Mouse (Mus musculus) heart, embryonic 13.5 days (tissue): ENCODE measurements at regions not wholly inside any gene's neighbourhood (a gene's known extent, or its start where the extent isn't known, plus 50 kb on each side); places are given as distances from the start of the nearest gene placed in this dataset.

Experiments used
- ATAC-seq: fragments of 200-750 bp; cut with Nextera tagmentation; 2 replicates; pipeline ENCODE4 v1.8.0; 2017; ENCODE audit warnings: moderate TSS enrichment; ENCODE audit not compliant: insufficient number of reproducible peaks, low FRiP score, low TSS enrichment; ENCODE audit errors: extremely low read depth
- H3K27ac ChIP-seq: fragments of 300-500 bp; sonication (generic); replicated peaks from 2 replicates; pipeline ENCODE4 v1.5.1; 2015; ENCODE audit warnings: moderate library complexity, mild to moderate bottlenecking, inconsistent platforms
- H3K27me3 ChIP-seq: fragments of 300-500 bp; sonication (generic); replicated peaks from 2 replicates; pipeline ENCODE4 v1.6.1; 2015; ENCODE audit warnings: mild to moderate bottlenecking, inconsistent platforms
- H3K36me3 ChIP-seq: fragments of 300-500 bp; sonication (generic); 2 replicates; pipeline ENCODE4 v1.6.1; 2015; ENCODE audit warnings: mild to moderate bottlenecking, inconsistent platforms
- H3K4me1 ChIP-seq: fragments of 300-500 bp; sonication (generic); 2 replicates; pipeline ENCODE4 v1.6.1; 2015; ENCODE audit warnings: inconsistent platforms
- H3K4me2 ChIP-seq: fragments of 300-500 bp; sonication (generic); 2 replicates; pipeline ENCODE4 v1.6.1; 2015; ENCODE audit warnings: inconsistent platforms, mild to moderate bottlenecking, moderate library complexity
- H3K4me3 ChIP-seq: fragments of 300-500 bp; sonication (generic); 2 replicates; pipeline ENCODE4 v1.5.1; 2015; ENCODE audit warnings: moderate library complexity, mild to moderate bottlenecking, inconsistent platforms
- H3K9ac ChIP-seq: fragments of 300-500 bp; sonication (generic); 2 replicates; pipeline ENCODE4 v1.6.1; 2015; ENCODE audit warnings: inconsistent platforms, mild to moderate bottlenecking, moderate library complexity
- H3K9me3 ChIP-seq: fragments of 300-500 bp; sonication (generic); 2 replicates; pipeline ENCODE4 v1.6.1; 2016; ENCODE audit warnings: inconsistent platforms
- WGBS: fragments of 180-500 bp; shearing (Covaris S2); methylation state at CpG from one replicate; pipeline ENCODE4 v1.1.7; 2015; ENCODE audit warnings: mixed read lengths; 5-methylcytosine and 5-hydroxymethylcytosine counted together

- ATAC-seq: no peak
- H3K9me3 ChIP-seq: no peaks in the 10 kb centered on the region
- no peaks in the 10 kb centered on the region for H3K27me3 ChIP-seq
- no peak overlapping the region for H3K9ac ChIP-seq
- no peaks in the 10 kb centered on the region for H3K36me3 ChIP-seq
- no peak overlapping the region for H3K27ac ChIP-seq
- H3K4me1 ChIP-seq: peaks cover 35% of the 10 kb centered on the region
- H3K4me2 ChIP-seq: no peak overlapping the region
- H3K4me3 ChIP-seq: no peak overlapping the region
- 64% methylated on average over 13 of the region's 13 CpGs for WGBS
These were observed 71.2 kb upstream of the Klf7 start for GRCm38 (mm10) chr1:64193150-64193838.

GRCm38 (mm10) chr1:64192736-64193135 lies 70.7 kb upstream of the Klf7 start:
- Histone ChIP-seq H3K4me3 (no peak overlapping the region), H3K4me1 (peaks cover 35% of the 10 kb centered on the region), H3K9me3 (no peaks in the 10 kb centered on the region), H3K36me3 (no peaks in the 10 kb centered on the region), H3K27me3 (no peaks in the 10 kb centered on the region), H3K9ac (no peak overlapping the region), H3K27ac (no peak overlapping the region), H3K4me2 (no peak overlapping the region)
- 68% methylated on average over 3 of the region's 3 CpGs for WGBS
- no peak for ATAC-seq

GRCm38 (mm10) chr1:64191242-64192220 lies 69.4 kb upstream of the Klf7 start:
- no peak overlapping the region for H3K9ac ChIP-seq
- H3K4me1 ChIP-seq: peaks cover 33% of the 10 kb centered on the region
- 73% methylated on average over 11 of the region's 11 CpGs for WGBS
- H3K36me3 ChIP-seq: no peaks in the 10 kb centered on the region
- H3K4me3 ChIP-seq: no peak overlapping the region
- no peak overlapping the region for H3K27ac ChIP-seq
- H3K4me2 ChIP-seq: no peak overlapping the region
- H3K27me3 ChIP-seq: no peaks in the 10 kb centered on the region
- no peak for ATAC-seq
- H3K9me3 ChIP-seq: no peaks in the 10 kb centered on the region

GRCm38 (mm10) chr1:64190705-64191104 lies 68.6 kb upstream of the Klf7 start:
- Histone ChIP-seq H3K9ac (no peak overlapping the region), H3K27me3 (no peaks in the 10 kb centered on the region)

GRCm38 (mm10) chr1:64190097-64190496 lies 68.0 kb upstream of the Klf7 start:
- Histone ChIP-seq H3K9me3 (peaks cover 6% of the 10 kb centered on the region), H3K4me3 (no peak overlapping the region), H3K27me3 (no peaks in the 10 kb centered on the region), H3K4me1 (peaks cover 19% of the 10 kb centered on the region), H3K36me3 (no peaks in the 10 kb centered on the region), H3K4me2 (no peak overlapping the region), H3K9ac (no peak overlapping the region), H3K27ac (no peak overlapping the region)
- ATAC-seq: no peak
- 25% methylated on average over 5 of the region's 5 CpGs for WGBS

More at GRCm38 (mm10) chr1:64190705-64191104, 68.6 kb upstream of the Klf7 start:
- WGBS: 77% methylated on average over 4 of the region's 4 CpGs
- ATAC-seq: no peak
- Histone ChIP-seq H3K36me3 (no peaks in the 10 kb centered on the region), H3K4me2 (no peak overlapping the region), H3K4me3 (no peak overlapping the region), H3K9me3 (peaks cover 1% of the 10 kb centered on the region; the same call in 1 of the 2 replicates), H3K27ac (no peak overlapping the region), H3K4me1 (peaks cover 25% of the 10 kb centered on the region)

GRCm38 (mm10) chr1:64189471-64189870 lies 67.4 kb upstream of the Klf7 start:
- Histone ChIP-seq H3K9me3 (peaks cover 6% of the 10 kb centered on the region), H3K27ac (no peak overlapping the region), H3K4me2 (no peak overlapping the region), H3K4me1 (peaks cover 13% of the 10 kb centered on the region), H3K4me3 (no peak overlapping the region), H3K9ac (no peak overlapping the region), H3K27me3 (no peaks in the 10 kb centered on the region), H3K36me3 (no peaks in the 10 kb centered on the region)
- WGBS: 32% methylated on average over 6 of the region's 6 CpGs
- ATAC-seq: no peak

- no peaks in the 10 kb centered on the region for H3K36me3 ChIP-seq
- WGBS: 74% methylated on average over 11 of the region's 11 CpGs
- peaks cover 13% of the 10 kb centered on the region for H3K4me1 ChIP-seq
- no peak for ATAC-seq
- H3K27ac ChIP-seq: no peak overlapping the region
- H3K9me3 ChIP-seq: peaks cover 6% of the 10 kb centered on the region
- no peaks in the 10 kb centered on the region for H3K27me3 ChIP-seq
- no peak overlapping the region for H3K4me3 ChIP-seq
- H3K9ac ChIP-seq: no peak overlapping the region
- H3K4me2 ChIP-seq: no peak overlapping the region
These were observed 65.9 kb upstream of the Klf7 start for GRCm38 (mm10) chr1:64187796-64188513.

- 61% methylated on average over 4 of the region's 4 CpGs for WGBS
- Histone ChIP-seq H3K27ac (no peak overlapping the region), H3K4me1 (no peaks in the 10 kb centered on the region)
These were observed 51.6 kb upstream of the Klf7 start for GRCm38 (mm10) chr1:64173708-64174107.

GRCm38 (mm10) chr1:64172122-64172521 lies 50.0 kb upstream of the Klf7 start:
- WGBS: 66% methylated on average over 2 of the region's 2 CpGs
- Histone ChIP-seq H3K4me1 (no peaks in the 10 kb centered on the region), H3K27me3 (no peaks in the 10 kb centered on the region), H3K27ac (no peak overlapping the region), H3K4me3 (no peak overlapping the region), H3K4me2 (no peak overlapping the region), H3K9ac (no peak overlapping the region), H3K36me3 (no peaks in the 10 kb centered on the region), H3K9me3 (no peaks in the 10 kb centered on the region)
- ATAC-seq: no peak

More at GRCm38 (mm10) chr1:64173708-64174107, 51.6 kb upstream of the Klf7 start:
- no peak overlapping the region for H3K4me3 ChIP-seq
- no peak overlapping the region for H3K9ac ChIP-seq
- H3K27me3 ChIP-seq: no peaks in the 10 kb centered on the region
- H3K36me3 ChIP-seq: no peaks in the 10 kb centered on the region
- no peak for ATAC-seq
- H3K4me2 ChIP-seq: no peak overlapping the region
- no peaks in the 10 kb centered on the region for H3K9me3 ChIP-seq
